Mouse (Mus musculus) erythroblast, embryonic 14.5 days (primary cell): ENCODE results near the gene Cux1.

ENCODE experiments used
- GATA1 ChIP-seq: IDR thresholded peaks from 2 replicates; pipeline ENCODE4 v1.6.1; 2012; ENCODE audit warnings: low read length, inconsistent platforms, mixed read lengths
- TAL1 ChIP-seq: IDR thresholded peaks from 3 replicates; pipeline ENCODE4 v1.6.1; 2012; ENCODE audit warnings: low read length, inconsistent platforms, mixed read lengths

- no peak for TF ChIP-seq TAL1
- TF ChIP-seq GATA1, result no peak
These were observed 156.6 kb downstream of the Cux1 start for GRCm38 (mm10) chr5:136410681-136411181.
